Mouse (Mus musculus) ovary, postnatal 36 days (tissue): ENCODE measurements at regions not wholly inside any gene's neighbourhood (a gene's known extent, or its start where the extent isn't known, plus 50 kb on each side); places are given as distances from the start of the nearest gene placed in this dataset.

Experiments used
- DNase-seq: peaks from one replicate; pipeline ENCODE4 v3.0.0; 2022; ENCODE audit warnings: low spot score, mixed read lengths

GRCm38 (mm10) chr8:115921889-115922288 is 214.3 kb upstream of the Maf start:
- no peak for DNase-seq

GRCm38 (mm10) chr8:115906650-115907049 is 199.1 kb upstream of the Maf start:
- DNase-seq = no peak

GRCm38 (mm10) chr8:115903853-115904420 is 196.3 kb upstream of the Maf start:
- DNase-seq = peak; percentile 11

GRCm38 (mm10) chr8:115897521-115898178 is 190.1 kb upstream of the Maf start:
- DNase-seq = no peak

GRCm38 (mm10) chr8:115897086-115897485 is 189.5 kb upstream of the Maf start:
- DNase-seq = no peak

GRCm38 (mm10) chr8:115896066-115896465 is 188.5 kb upstream of the Maf start:
- DNase-seq = no peak

GRCm38 (mm10) chr8:115888278-115888677 is 180.7 kb upstream of the Maf start:
- no peak for DNase-seq

- no peak for DNase-seq
These were observed 177.6 kb upstream of the Maf start for GRCm38 (mm10) chr8:115885121-115885743.

GRCm38 (mm10) chr8:115883808-115884207 is 176.2 kb upstream of the Maf start:
- no peak for DNase-seq

- no peak for DNase-seq
These were observed 174.3 kb upstream of the Maf start for GRCm38 (mm10) chr8:115881881-115882280.

GRCm38 (mm10) chr8:115874789-115875188 is 167.2 kb upstream of the Maf start:
- peak; percentile 17 for DNase-seq

- DNase-seq = no peak
These were observed 163.8 kb upstream of the Maf start for GRCm38 (mm10) chr8:115871381-115871780.

- DNase-seq = no peak
These were observed 153.8 kb upstream of the Maf start for GRCm38 (mm10) chr8:115861381-115861780.

- peak; percentile 9 for DNase-seq
These were observed 151.8 kb upstream of the Maf start for GRCm38 (mm10) chr8:115859406-115859805.

- DNase-seq = no peak
These were observed 149.2 kb upstream of the Maf start for GRCm38 (mm10) chr8:115856816-115857215.

- DNase-seq = no peak
These were observed 148.5 kb upstream of the Maf start for GRCm38 (mm10) chr8:115855934-115856629.

GRCm38 (mm10) chr8:115854209-115854900 is 146.8 kb upstream of the Maf start:
- DNase-seq = no peak

- no peak for DNase-seq
These were observed 143.0 kb upstream of the Maf start for GRCm38 (mm10) chr8:115850552-115850951.

- no peak for DNase-seq
These were observed 125.8 kb upstream of the Maf start for GRCm38 (mm10) chr8:115833391-115833790.

- DNase-seq = no peak
These were observed 124.1 kb upstream of the Maf start for GRCm38 (mm10) chr8:115831675-115832074.

GRCm38 (mm10) chr8:115830012-115830662 is 122.5 kb upstream of the Maf start:
- no peak for DNase-seq

- DNase-seq = no peak
These were observed 118.9 kb upstream of the Maf start for GRCm38 (mm10) chr8:115826516-115826915.
